Mouse (Mus musculus) heart, adult 2 months (tissue): ENCODE measurements at regions not wholly inside any gene's neighbourhood (a gene's known extent, or its start where the extent isn't known, plus 50 kb on each side); places are given as distances from the start of the nearest gene placed in this dataset.

Experiments used
- DNase-seq, 2 experiments: peaks; one replicate each; pipeline ENCODE4 v3.0.0; 2021
- H3K27ac ChIP-seq: fragments of 200-600 bp; 2 replicates; pipeline ENCODE4 v1.8.1; 2022
- H3K27me3 ChIP-seq: fragments of 200-500 bp; 2 replicates; pipeline ENCODE4 v1.6.1; 2012; ENCODE audit warnings: mild to moderate bottlenecking, low read length, inconsistent platforms, mixed read lengths; ENCODE audit not compliant: control insufficient read depth, insufficient read depth
- H3K36me3 ChIP-seq: fragments of 200-500 bp; 2 replicates; pipeline ENCODE4 v1.6.1; 2012; ENCODE audit warnings: low read length, inconsistent platforms; ENCODE audit not compliant: control insufficient read depth, insufficient read depth
- H3K4me1 ChIP-seq: fragments of 200-500 bp; 2 replicates; pipeline ENCODE4 v1.6.1; 2011; ENCODE audit warnings: low read length; ENCODE audit not compliant: control insufficient read depth, insufficient read depth
- H3K4me3 ChIP-seq: fragments of 200-600 bp; 2 replicates; pipeline ENCODE4 v1.8.1; 2022
- H3K79me2 ChIP-seq: fragments of 200-500 bp; replicated peaks from 2 replicates; pipeline ENCODE4 v1.6.1; 2012; ENCODE audit warnings: mild to moderate bottlenecking, inconsistent platforms, low read length, moderate library complexity, mixed read lengths; ENCODE audit not compliant: control insufficient read depth, insufficient read depth
- H3K9ac ChIP-seq: fragments of 200-500 bp; 2 replicates; pipeline ENCODE4 v1.6.1; 2012; ENCODE audit warnings: low read depth, mild to moderate bottlenecking, control low read depth, inconsistent platforms, low read length, mixed read lengths
- CTCF ChIP-seq: fragments of 200-600 bp; IDR thresholded peaks from 2 replicates; pipeline ENCODE4 v1.8.1; 2022; ENCODE audit warnings: antibody characterized with exemption, mild to moderate bottlenecking, moderate library complexity
- EP300 ChIP-seq: fragments of 200-500 bp; IDR thresholded peaks from 2 replicates; pipeline ENCODE4 v1.6.1; 2011; ENCODE audit warnings: low read depth, low read length, control low read depth; ENCODE audit not compliant: insufficient read depth
- POLR2A ChIP-seq: fragments of 200-500 bp; IDR thresholded peaks from 2 replicates; pipeline ENCODE4 v1.6.1; 2011; ENCODE audit warnings: mild to moderate bottlenecking, low read depth, low read length, control low read depth; ENCODE audit not compliant: insufficient read depth
- WGBS: fragments of 180-500 bp; shearing (Covaris S2); methylation state at CpG from one replicate; pipeline ENCODE4 v1.1.7; 2018; 5-methylcytosine and 5-hydroxymethylcytosine counted together
- intact Hi-C: fragments of 180-260 bp; cut with DNase I; formaldehyde crosslinking; loops from one replicate; pipeline ENCODE4 v1.15.1; 2025

DNA sequence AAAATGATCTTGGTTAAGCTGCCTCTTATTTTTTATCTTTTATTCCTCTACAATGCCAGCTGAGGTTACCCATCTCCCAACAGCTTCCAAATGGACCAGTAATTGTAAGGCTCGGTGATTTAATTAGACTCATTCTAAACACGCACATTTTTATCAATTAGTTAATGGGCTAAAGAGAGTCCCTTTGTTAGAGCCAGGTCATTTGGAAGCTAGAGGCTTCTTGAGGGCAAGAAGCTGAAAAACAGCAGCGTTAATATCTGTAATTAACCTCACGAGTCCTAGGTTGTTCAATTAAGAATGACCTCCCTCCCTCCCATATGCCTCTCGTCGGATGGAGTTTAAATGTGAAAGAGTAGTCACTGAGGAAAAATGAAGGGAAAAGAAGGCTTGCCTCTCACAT is 66.5 kb downstream of the Otx2 start:
- no peak for TF ChIP-seq POLR2A
- intact Hi-C loops, result no loop called here
- no peaks in the 10 kb centered on the region for H3K27me3 ChIP-seq
- WGBS, result 82% methylated on average over 6 of the region's 6 CpGs
- no peak overlapping the region for H3K9ac ChIP-seq
- no peaks in the 10 kb centered on the region for H3K79me2 ChIP-seq
- no peak for DNase-seq
- H3K4me1 ChIP-seq, result no peaks in the 10 kb centered on the region
- H3K36me3 ChIP-seq, result no peaks in the 10 kb centered on the region
- no peak overlapping the region for H3K27ac ChIP-seq
- H3K4me3 ChIP-seq, result no peak overlapping the region

DNA sequence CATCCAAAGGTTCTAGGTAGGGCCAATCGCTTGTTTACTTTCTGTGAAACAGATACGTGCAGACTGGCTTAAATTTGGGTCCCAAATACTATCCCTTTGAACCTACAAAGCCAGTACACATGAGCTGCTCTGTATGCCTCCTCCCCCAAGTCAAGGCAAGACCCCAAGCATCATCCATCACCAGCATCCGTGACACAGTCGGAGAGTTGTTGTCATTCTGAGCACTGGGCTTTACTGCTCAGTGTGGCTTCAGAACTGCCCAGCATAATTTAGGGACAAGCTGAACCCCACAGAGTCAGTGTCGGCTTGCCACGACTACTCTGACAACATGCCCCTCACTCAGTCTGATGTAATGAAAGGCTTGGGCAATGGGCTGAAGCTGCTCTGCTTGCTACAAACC is 70.1 kb downstream of the Otx2 start:
- peaks cover 2% of the 10 kb centered on the region; the same call in 1 of the 2 replicates for H3K27me3 ChIP-seq
- DNase-seq, result no peak
- H3K4me3 ChIP-seq, result no peak overlapping the region
- no peaks in the 10 kb centered on the region for H3K36me3 ChIP-seq
- H3K9ac ChIP-seq, result no peak overlapping the region
- H3K4me1 ChIP-seq, result no peaks in the 10 kb centered on the region
- H3K79me2 ChIP-seq, result no peaks in the 10 kb centered on the region
- TF ChIP-seq CTCF (no peak), EP300 (no peak), POLR2A (no peak)
- H3K27ac ChIP-seq, result no peak overlapping the region
- WGBS, result 78% methylated on average over 6 of the region's 6 CpGs
- intact Hi-C loops, result no loop called here

DNA sequence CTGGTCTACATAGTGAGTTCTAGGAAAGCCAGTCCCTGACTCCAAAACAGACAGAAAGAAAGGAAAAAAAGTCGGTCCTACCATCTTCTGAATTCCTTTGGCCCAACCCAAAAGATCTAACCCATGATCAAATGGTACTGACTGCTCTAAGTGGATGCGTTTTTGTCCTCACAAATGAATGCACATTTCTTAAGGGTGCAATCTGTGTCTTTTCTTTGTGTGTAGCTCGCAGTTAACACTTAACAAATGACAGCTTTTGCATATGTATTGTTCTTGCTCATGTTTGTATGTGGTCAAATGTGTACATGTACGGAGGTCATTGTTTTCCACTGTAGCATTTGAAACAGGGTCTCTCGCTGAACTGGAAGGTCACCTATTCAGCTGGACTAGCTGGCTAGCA is 79.3 kb downstream of the Otx2 start:
- intact Hi-C loops, result no loop called here
- Histone ChIP-seq H3K27me3 (no peaks in the 10 kb centered on the region), H3K4me3 (no peak overlapping the region), H3K36me3 (no peaks in the 10 kb centered on the region), H3K79me2 (no peaks in the 10 kb centered on the region), H3K9ac (no peak overlapping the region), H3K27ac (no peak overlapping the region), H3K4me1 (peaks cover 3% of the 10 kb centered on the region)
- TF ChIP-seq EP300 (no peak), POLR2A (no peak), CTCF (no peak)
- WGBS, result 89% methylated on average over 5 of the region's 5 CpGs
- DNase-seq, result no peak

DNA sequence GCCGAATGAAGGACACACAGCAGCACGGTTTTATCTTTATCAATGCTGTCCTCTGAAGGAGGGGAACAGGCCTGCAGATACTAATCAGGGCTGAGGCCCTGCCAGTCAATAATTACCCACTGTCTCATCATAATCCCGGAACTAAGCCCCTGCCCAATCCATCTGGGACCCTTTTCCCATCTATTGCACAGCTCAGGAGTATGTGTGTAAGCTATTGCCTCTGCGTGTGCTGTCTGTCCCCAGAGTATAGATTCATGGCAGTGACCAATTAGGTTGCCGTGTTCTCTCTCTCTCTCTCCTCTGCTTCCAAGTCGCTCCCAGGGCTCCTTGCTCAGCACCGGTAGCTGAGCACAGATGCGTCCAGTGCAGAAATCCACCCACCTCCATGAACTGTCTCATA is 80.3 kb downstream of the Otx2 start:
- Histone ChIP-seq H3K27ac (no peak overlapping the region), H3K36me3 (no peaks in the 10 kb centered on the region), H3K79me2 (no peaks in the 10 kb centered on the region), H3K4me3 (no peak overlapping the region), H3K9ac (no peak overlapping the region), H3K27me3 (no peaks in the 10 kb centered on the region), H3K4me1 (peaks cover 3% of the 10 kb centered on the region)
- intact Hi-C loops, result no loop called here
- TF ChIP-seq POLR2A (no peak), CTCF (no peak), EP300 (no peak)
- WGBS, result 80% methylated on average over 8 of the region's 8 CpGs
- no peak for DNase-seq

DNA sequence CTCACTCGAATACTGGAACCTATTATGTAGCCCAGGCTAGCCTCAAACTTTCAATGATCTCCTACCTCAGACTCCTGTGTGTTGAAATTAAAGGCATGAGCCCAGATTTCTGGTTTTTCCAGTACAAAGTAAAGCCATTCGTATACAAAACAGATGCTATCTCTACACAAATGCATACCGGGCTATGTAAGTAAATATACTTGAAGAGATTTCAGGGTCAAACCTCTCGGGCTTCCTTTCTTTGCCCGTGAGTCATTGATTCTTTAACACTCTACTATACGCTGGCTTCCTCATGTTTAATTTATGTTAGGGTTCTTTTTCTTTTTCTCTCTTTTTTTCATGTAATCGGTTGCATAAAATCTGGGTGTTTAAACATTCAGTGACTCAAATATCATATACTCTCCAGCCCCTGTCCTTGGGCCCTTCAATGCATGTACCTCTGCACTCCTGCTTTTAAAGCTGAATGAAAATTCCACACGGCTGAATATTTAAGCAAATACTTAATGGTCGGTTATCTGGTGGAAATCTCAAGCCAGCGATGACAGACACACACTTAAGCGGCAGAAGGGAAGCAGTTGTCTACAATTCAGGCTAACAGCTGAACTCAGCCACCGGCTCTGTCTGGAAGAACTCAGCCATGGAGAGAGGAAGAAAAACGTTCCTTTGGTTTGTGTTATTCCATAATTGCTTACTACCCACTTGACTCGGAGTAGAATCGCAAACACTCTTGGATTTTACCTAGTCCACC is 82.0 kb downstream of the Otx2 start:
- Histone ChIP-seq H3K4me1 (peaks cover 3% of the 10 kb centered on the region), H3K4me3 (no peak overlapping the region), H3K36me3 (no peaks in the 10 kb centered on the region), H3K79me2 (no peaks in the 10 kb centered on the region), H3K27ac (no peak overlapping the region), H3K9ac (no peak overlapping the region), H3K27me3 (no peaks in the 10 kb centered on the region)
- 68% methylated on average over 15 of the region's 15 CpGs for whole genome bisulfite sequencing
- intact Hi-C loops, result no loop called here
- no peak for DNase-seq
- TF ChIP-seq CTCF, result no peak
- TF ChIP-seq POLR2A, result no peak
- no peak for TF ChIP-seq EP300

DNA sequence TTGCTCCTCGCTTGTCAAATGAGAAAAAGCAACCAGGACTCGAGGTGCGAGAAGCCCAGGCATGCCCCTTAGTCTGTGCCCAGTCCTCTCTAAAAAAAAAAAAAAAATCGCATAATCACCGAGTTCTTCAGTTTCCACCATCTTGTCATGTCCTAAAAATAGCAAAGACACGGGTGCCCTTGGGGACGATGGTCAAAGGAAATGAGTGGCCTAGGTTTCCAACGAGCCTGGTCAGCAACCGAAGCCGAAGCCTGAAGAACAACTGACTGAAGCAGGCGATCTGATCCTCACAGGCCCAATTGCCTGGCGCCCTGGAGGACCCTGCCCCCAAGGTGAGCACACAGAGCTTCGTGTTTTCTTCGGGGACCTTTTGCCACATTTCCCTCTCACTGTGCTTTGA is 83.2 kb downstream of the Otx2 start:
- H3K9ac ChIP-seq, result peak overlapping the region; percentile 19; the same call in 1 of the 2 replicates
- peak overlapping the region; percentile 4 for H3K27ac ChIP-seq
- intact Hi-C loops, result no loop called here
- peak overlapping the region; percentile 32 for H3K4me3 ChIP-seq
- no peaks in the 10 kb centered on the region for H3K36me3 ChIP-seq
- 27% methylated on average over 14 of the region's 14 CpGs for WGBS
- H3K4me1 ChIP-seq, result peaks cover 3% of the 10 kb centered on the region
- no peaks in the 10 kb centered on the region for H3K79me2 ChIP-seq
- DNase-seq, result peak; percentile 5 to 21
- TF ChIP-seq CTCF (no peak), EP300 (no peak), POLR2A (no peak)
- H3K27me3 ChIP-seq, result no peaks in the 10 kb centered on the region
